Mouse (Mus musculus): ENCODE results near the gene S100a11. TPM values are rescaled to one million over a fixed set of nuclear protein-coding genes. Genes with fewer than 3 reads are reported as not detected.

Gene S100a11
- total RNA-seq, 4 experiments from 2014 or later = 59.3 to 66.7 (median 61.4) TPM

DNA sequence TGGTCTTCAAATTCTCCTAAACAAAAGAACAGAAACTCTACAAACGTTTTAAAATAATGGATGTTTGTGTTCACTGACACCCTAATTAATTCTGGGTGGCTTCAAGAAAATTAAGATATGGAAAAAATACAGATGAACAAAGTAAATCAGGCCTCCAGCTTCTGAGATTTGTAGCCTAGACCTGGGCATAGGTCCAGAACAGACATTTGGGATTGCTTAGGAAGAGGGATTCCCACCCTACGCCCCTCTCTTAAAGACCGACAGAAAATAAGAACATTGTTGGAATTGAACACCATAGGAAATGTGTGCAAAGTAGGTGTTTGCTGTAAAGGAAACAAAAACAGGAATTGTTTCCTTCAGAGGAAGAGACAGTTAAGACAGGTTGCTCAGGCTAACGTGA lies 37.2 kb downstream of the S100a11 start:
- DNase-seq (ENCODE audit: low spot score) = no peak

DNA sequence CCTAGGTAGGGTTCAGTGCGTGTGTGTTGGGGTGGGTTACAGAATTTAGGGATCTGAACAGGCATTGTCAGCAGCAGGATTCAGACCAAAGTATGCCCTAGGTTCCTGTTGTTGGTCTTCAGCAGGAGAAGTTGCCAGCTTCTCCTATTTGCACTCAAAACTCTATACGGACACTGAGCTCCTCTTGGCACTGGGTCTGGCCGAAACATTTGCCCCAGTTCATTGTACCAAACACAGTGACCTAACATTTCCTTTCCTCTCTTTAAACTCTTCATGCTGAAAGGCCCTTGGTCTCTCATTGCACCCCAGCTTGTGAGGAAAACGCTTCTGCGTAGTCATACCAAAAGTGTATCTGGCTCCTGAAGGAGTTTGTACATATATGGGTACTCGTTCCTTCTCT lies 39.7 kb downstream of the S100a11 start:
- DNase-seq (ENCODE audit: low spot score) = no peak

DNA sequence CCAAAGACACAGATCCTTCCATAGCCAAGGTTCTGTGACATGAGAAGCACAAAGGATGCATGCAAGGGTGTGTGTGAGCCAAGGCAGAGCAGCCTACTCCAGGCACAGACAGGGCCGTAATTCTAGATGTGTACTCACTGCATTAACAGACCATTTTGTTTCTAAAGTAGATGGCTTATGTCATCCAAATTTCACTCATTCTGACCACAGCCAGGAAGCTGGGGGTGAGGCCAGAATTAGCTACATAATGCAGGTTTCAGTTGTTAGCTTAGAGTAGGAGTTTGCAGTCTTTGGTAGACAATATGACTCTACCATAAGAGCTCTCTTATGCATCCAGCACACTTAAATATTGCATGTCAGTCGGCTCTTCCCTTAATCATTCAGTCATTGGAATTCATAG lies 42.1 kb downstream of the S100a11 start:
- no peak for DNase-seq (ENCODE audit: low spot score)

DNA sequence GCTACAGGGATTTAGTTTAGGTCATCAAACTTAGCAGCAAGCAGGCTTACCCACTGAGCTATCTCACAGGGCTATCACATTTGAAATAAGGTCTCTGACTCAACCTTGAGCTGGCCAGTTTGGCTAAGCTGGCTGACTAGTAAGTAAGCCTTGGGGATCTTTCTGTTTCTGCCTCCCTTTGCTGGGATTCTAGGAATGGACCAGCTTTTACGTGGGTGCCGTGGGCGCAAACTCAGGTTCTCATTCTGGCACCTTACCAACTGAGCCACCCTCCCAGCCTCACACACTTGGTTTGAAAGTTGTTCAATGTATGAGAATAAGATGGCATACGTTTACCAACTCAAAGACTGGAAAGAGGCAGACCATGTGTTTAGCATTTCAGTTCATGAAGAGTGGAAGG lies 42.9 kb downstream of the S100a11 start:
- no peak for DNase-seq (ENCODE audit: low spot score)

DNA sequence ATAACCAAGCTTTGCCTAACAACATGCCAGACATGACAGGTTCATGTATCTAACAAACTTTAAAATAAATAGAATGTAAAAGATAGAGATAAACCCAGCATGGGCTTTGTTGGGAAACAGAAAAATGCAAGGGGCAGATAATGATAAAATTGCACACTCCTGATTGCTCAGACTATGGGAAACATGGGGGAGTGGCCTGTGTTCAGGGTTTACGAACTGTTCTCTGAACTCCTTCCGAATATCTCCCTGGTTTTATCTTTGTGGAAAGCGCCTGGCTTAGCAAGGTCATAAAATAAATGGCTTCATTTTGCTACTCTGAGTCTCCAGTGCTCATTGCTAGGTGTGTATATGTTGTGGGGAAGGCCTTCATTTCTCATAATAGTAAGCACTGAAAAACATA lies 46.6 kb downstream of the S100a11 start:
- no peak for DNase-seq (ENCODE audit: low spot score)

DNA sequence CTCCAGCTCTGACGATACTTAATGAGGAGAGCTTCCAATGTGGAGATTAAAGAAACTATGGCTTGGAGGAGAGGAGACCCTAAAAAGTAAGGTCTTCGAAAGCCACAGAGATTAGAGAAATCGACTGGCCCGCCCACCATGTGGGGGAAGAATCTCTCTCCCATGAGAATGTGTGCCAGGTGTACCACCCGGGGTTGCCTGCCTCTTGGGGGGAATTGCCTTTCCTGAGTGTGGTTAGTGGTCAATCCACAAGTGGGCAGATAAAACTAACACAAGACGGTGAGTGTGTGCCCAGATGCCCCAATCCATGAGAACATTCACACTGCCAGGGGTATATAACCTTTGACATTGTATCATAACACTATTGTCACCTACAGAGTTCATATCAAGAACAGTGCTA lies 47.4 kb downstream of the S100a11 start:
- no peak for DNase-seq (ENCODE audit: low spot score)

DNA sequence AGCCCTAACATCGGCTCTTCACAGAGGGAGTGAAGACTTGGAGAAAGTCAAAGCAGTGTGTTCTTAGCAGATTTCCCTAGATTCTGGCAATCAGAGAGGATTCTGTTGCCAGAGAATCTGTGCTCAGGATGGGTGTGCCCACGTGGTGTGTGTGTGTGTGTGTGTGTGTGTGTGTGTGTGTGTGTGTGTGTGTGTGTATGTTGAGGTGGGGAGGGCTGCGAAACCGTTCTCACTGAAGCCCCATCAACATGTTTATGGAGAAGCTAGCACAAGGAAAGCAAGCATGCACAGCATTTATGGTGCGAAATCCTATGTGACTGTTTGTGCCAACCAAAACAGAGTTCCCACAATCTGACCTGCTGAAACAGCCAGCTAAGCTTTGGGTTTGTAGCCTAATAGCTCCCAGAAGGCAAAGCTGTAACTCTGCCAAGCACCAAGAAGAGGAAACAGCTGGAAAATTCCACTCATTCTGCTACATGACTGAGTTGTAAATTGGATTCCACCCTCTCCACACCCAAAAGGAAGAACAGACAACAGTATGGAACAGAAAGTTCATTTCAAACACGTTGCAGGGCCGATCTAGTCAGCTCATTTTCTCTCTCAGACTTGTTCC lies 48.2 kb downstream of the S100a11 start:
- DNase-seq (ENCODE audit: low spot score) = peak; percentile 95

DNA sequence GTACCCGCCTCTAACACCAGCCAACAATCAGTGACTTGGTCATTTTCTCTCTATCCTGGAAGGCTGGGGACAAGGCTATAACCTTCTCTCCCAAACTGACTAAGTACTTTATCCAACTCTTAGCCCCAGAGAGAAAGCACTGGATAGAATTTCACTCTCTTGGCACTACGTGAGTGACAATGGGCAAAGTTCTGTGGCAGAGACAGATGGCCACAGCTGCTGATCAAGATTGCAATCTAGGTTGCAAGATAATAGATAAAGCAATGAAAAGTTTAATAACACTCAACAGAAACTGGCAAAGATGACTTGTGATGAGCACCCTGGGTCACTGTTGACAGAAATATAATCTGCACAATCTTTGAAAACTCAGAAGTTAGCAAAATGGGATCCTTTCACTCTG lies 48.8 kb downstream of the S100a11 start:
- no peak for DNase-seq (ENCODE audit: low spot score)

DNA sequence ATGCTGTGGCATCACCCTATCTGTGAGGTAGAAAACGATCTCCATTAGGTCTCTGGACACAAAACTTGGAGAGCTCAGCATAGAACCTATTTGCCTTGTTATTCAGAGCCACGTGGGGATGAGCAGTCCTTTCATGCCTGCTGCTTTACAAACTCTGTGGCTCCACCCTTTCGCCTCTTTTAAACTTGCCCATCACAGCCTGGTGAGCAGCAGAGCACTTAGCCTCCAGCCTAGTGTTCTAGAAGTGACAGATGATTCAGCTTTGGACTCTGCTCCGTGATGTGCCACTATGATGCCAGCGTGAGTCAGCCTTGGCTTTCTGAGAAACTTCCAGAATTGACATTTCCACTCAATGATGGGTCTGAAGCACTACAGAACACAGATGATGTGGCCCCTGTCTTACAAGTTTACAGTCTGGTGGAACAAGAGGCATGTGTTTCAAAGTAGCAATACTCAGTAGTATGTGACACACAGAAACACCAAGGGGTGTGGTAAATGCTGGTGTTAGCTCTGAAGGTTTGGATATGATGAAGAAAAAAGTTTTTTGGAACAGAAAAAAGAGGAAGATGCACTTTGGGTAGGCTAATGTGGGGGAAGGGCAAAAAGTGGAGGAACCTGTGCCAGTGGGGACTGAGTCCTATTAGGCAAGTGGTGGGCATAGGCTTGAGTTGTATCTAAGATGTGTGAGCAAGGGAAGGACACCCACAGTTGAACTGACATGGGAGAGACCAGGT lies 51.9 kb downstream of the S100a11 start:
- no peak for DNase-seq (ENCODE audit: low spot score)

Other genes with a start within 250 kb of the S100a11 start
- gene Flg, start 247.0 kb upstream of the S100a11 start, total RNA-seq (2022) = not detected
- not detected for gene Hrnr, start 200.7 kb upstream of the S100a11 start, total RNA-seq (2022)
- gene Rptn, start 126.8 kb upstream of the S100a11 start, total RNA-seq (2022) = not detected
- under 1 TPM; 0.08 to 0.22 (median 0.14) TPM for gene Tchh, start 78.2 kb upstream of the S100a11 start, total RNA-seq (2022)
- gene Tchhl1, start 51.7 kb upstream of the S100a11 start, total RNA-seq (2022) = not detected
- 10 to 100 TPM; 50.9 to 79.4 (median 56.8) TPM for gene S100a10, start 34.6 kb downstream of the S100a11 start, total RNA-seq (2022)
- not detected for gene Tdpoz2, start 132.2 kb downstream of the S100a11 start, total RNA-seq (2022)
- gene Tdpoz1, start 155.8 kb downstream of the S100a11 start, total RNA-seq (2022) = not detected
- gene Gm37596, start 172.6 kb downstream of the S100a11 start, total RNA-seq (2022) = not detected